Mouse (Mus musculus) small intestine, adult 2 months (tissue): ENCODE measurements around the gene Sult2b1. TPM values are rescaled to one million over a fixed set of nuclear protein-coding genes. Genes with fewer than 3 reads are reported as not detected.

Source experiments
- H3K27ac ChIP-seq: fragments of 200-500 bp; 2 replicates; pipeline ENCODE4 v1.5.1; 2012; ENCODE audit warnings: low read depth, low read length, control low read depth, inconsistent platforms; ENCODE audit not compliant: insufficient read depth
- H3K27me3 ChIP-seq: fragments of 200-500 bp; 2 replicates; pipeline ENCODE4 v1.6.1; 2012; ENCODE audit warnings: mild to moderate bottlenecking, moderate library complexity, low read length, inconsistent platforms; ENCODE audit not compliant: control insufficient read depth, insufficient read depth
- H3K36me3 ChIP-seq: fragments of 200-500 bp; 2 replicates; pipeline ENCODE4 v1.6.1; 2012; ENCODE audit warnings: mild to moderate bottlenecking, low read length, control low read depth, inconsistent platforms; ENCODE audit not compliant: control insufficient read depth, insufficient read depth
- H3K4me1 ChIP-seq: fragments of 200-500 bp; 2 replicates; pipeline ENCODE4 v1.6.1; 2012; ENCODE audit warnings: low read length, inconsistent platforms, mixed read lengths; ENCODE audit not compliant: control insufficient read depth, insufficient read depth, insufficient read length
- H3K4me3 ChIP-seq: fragments of 200-500 bp; 2 replicates; pipeline ENCODE4 v1.5.1; 2012; ENCODE audit warnings: low read depth, mild to moderate bottlenecking, control low read depth, inconsistent platforms, low read length, moderate library complexity
- CTCF ChIP-seq: fragments of 200-500 bp; IDR thresholded peaks from 2 replicates; pipeline ENCODE4 v1.5.1; 2012; ENCODE audit warnings: low read depth, mild to moderate bottlenecking, control low read depth, inconsistent platforms, low read length, moderate library complexity, mixed read lengths; ENCODE audit not compliant: insufficient replicate concordance, insufficient read length; ENCODE audit errors: extremely low read depth
- POLR2A ChIP-seq: fragments of 200-500 bp; IDR thresholded peaks from 2 replicates; pipeline ENCODE4 v1.6.1; 2012; ENCODE audit warnings: low read depth, mild to moderate bottlenecking, control low read depth, inconsistent platforms, low read length, moderate library complexity
- WGBS: fragments of 180-500 bp; shearing (Covaris S2); methylation state at CpG from one replicate; pipeline ENCODE4 v1.1.7; 2018; 5-methylcytosine and 5-hydroxymethylcytosine counted together
- polyA plus RNA-seq: library from polyadenylated mRNA; depleted of rRNA; stranded (reverse); fragments of >200 nt; gene quantifications from 2 replicates; pipeline ENCODE4 v1.2.3, GENCODE M21; 2012

Gene Sult2b1
- polyA plus RNA-seq, 1 experiment: 454 TPM

GRCm38 (mm10) chr7:45750162-45750561 is 34.3 kb downstream of the Sult2b1 start:
- TF ChIP-seq POLR2A (no peak), CTCF (no peak)
- H3K27ac ChIP-seq: peak overlapping the region; percentile 72
- peaks cover 24% of the 10 kb centered on the region for H3K36me3 ChIP-seq
- 27% methylated on average over 9 of the region's 9 CpGs for WGBS
- no peak overlapping the region for H3K4me3 ChIP-seq
- no peaks in the 10 kb centered on the region for H3K27me3 ChIP-seq
- peaks cover 28% of the 10 kb centered on the region for H3K4me1 ChIP-seq

- 19% methylated on average over 10 of the region's 10 CpGs for WGBS
- H3K27ac ChIP-seq: peak overlapping the region; percentile 72
- H3K36me3 ChIP-seq: peaks cover 22% of the 10 kb centered on the region
- no peak for TF ChIP-seq POLR2A
- no peak for TF ChIP-seq CTCF
- no peaks in the 10 kb centered on the region for H3K27me3 ChIP-seq
- peaks cover 28% of the 10 kb centered on the region for H3K4me1 ChIP-seq
- H3K4me3 ChIP-seq: 0 out of 2 replicates have a peak overlapping the region, but pooled peaks have one; percentile 0
Measured at GRCm38 (mm10) chr7:45749401-45749800, 35.1 kb downstream of the Sult2b1 start.

GRCm38 (mm10) chr7:45748110-45748509 is 36.4 kb downstream of the Sult2b1 start:
- no peaks in the 10 kb centered on the region for H3K27me3 ChIP-seq
- H3K27ac ChIP-seq: no peak overlapping the region
- H3K4me3 ChIP-seq: no peak overlapping the region
- 81% methylated on average over 7 of the region's 7 CpGs for WGBS
- TF ChIP-seq POLR2A (no peak), CTCF (no peak)
- H3K36me3 ChIP-seq: peaks cover 22% of the 10 kb centered on the region
- peaks cover 26% of the 10 kb centered on the region for H3K4me1 ChIP-seq

GRCm38 (mm10) chr7:45747450-45747849 is 37.0 kb downstream of the Sult2b1 start:
- Histone ChIP-seq H3K4me1 (peaks cover 25% of the 10 kb centered on the region), H3K4me3 (no peak overlapping the region), H3K27ac (no peak overlapping the region), H3K36me3 (peaks cover 18% of the 10 kb centered on the region), H3K27me3 (no peaks in the 10 kb centered on the region)
- 87% methylated on average over 5 of the region's 5 CpGs for WGBS
- TF ChIP-seq POLR2A: no peak
- no peak for TF ChIP-seq CTCF

- peaks cover 16% of the 10 kb centered on the region; the same call in 1 of the 2 replicates for H3K36me3 ChIP-seq
Measured at GRCm38 (mm10) chr7:45746518-45746917, 38.0 kb downstream of the Sult2b1 start.

GRCm38 (mm10) chr7:45744387-45744786 is 40.1 kb downstream of the Sult2b1 start:
- Histone ChIP-seq H3K4me1 (peaks cover 12% of the 10 kb centered on the region; the same call in 1 of the 2 replicates), H3K27ac (no peak overlapping the region), H3K36me3 (peaks cover 19% of the 10 kb centered on the region), H3K27me3 (no peaks in the 10 kb centered on the region), H3K4me3 (no peak overlapping the region)
- 21% methylated on average over 2 of the region's 2 CpGs for WGBS
- no peak for TF ChIP-seq CTCF

More at GRCm38 (mm10) chr7:45746518-45746917, 38.0 kb downstream of the Sult2b1 start:
- Histone ChIP-seq H3K4me1 (peaks cover 30% of the 10 kb centered on the region), H3K27me3 (no peaks in the 10 kb centered on the region), H3K4me3 (no peak overlapping the region), H3K27ac (no peak overlapping the region)
- TF ChIP-seq POLR2A (no peak), CTCF (peak; percentile 72; the same call in 1 of the 2 replicates)
- WGBS: 81% methylated on average over 6 of the region's 6 CpGs

DNA sequence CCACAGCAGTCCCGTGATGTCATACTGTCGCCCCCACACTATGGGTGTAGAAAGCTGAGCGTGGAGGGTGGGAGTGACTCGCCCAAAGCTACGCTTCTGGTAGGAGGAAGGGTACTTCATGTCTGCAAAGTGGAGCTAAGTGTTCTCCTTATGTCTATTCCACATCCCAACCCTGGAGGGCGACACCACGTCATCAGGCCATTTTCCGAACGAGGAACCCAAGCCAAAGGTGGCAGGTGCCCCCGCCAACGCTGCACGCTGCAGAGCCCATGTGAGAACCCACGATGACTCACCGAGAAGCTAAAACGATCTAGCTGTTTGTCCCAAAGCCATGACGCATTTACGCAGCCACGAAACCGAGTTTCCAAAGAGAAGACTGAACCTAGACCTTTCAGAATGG is 42.1 kb downstream of the Sult2b1 start:
- 21% methylated on average over 19 of the region's 19 CpGs for WGBS
- Histone ChIP-seq H3K27me3 (no peaks in the 10 kb centered on the region), H3K27ac (peak overlapping the region; percentile 3; the same call in 1 of the 2 replicates), H3K4me1 (0 out of 2 replicates have a peak, but pooled peaks cover 6% of the 10 kb centered on the region), H3K36me3 (peaks cover 23% of the 10 kb centered on the region), H3K4me3 (peak overlapping the region; percentile 55)
- TF ChIP-seq CTCF: no peak
- TF ChIP-seq POLR2A: no peak

DNA sequence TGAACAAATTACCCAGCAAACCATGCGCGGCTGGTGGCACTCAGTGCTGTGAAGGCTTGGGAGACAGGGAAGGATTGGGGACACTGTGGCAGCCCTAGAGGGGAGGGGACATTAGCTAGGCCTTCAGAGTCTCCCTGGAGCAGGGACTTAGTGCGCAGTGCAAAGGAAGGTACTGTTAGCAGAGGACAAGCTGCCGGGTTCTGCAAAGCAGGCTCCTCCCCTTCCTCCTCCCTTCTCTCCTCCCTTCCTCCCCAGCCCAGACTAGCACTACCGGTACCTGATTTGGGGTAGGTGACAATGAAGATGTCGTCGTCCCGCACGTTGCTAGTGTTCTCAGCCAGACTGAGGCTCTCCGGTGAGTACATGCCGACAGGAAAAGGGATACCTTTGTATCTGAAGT is 42.7 kb downstream of the Sult2b1 start:
- Histone ChIP-seq H3K4me1 (0 out of 2 replicates have a peak, but pooled peaks cover 6% of the 10 kb centered on the region), H3K27me3 (no peaks in the 10 kb centered on the region), H3K36me3 (peaks cover 17% of the 10 kb centered on the region), H3K4me3 (peak overlapping the region; percentile 55), H3K27ac (peak overlapping the region; percentile 42)
- WGBS: 51% methylated on average over 11 of the region's 11 CpGs
- no peak for TF ChIP-seq CTCF
- TF ChIP-seq POLR2A: 0 out of 2 replicates have a peak, but pooled peaks have one; percentile 10
